Mouse (Mus musculus) CH12.LX (cell line): ENCODE measurements at regions not wholly inside any gene's neighbourhood (a gene's known extent, or its start where the extent isn't known, plus 50 kb on each side); places are given as distances from the start of the nearest gene placed in this dataset.

ENCODE experiments used
- CTCF ChIP-seq, 2 experiments: IDR thresholded peaks in 1 of 2; conservative IDR thresholded peaks in 1 of 2; 2 replicates each; pipeline ENCODE4 v1.5.1; 2011 to 2012; ENCODE audit warnings: low read depth in 2 of 2, low read length in 2 of 2, improper control_type of control experiment in 1 of 2, inconsistent platforms in 1 of 2, mild to moderate bottlenecking in 1 of 2, moderate library complexity in 1 of 2
- EP300 ChIP-seq: IDR thresholded peaks from 2 replicates; pipeline ENCODE4 v1.6.1; 2011; ENCODE audit warnings: low read length, improper control_type of control experiment
- MAX ChIP-seq: IDR thresholded peaks from 2 replicates; pipeline ENCODE4 v1.6.1; 2011; ENCODE audit warnings: low read length, improper control_type of control experiment
- TCF12 ChIP-seq: IDR thresholded peaks from 2 replicates; pipeline ENCODE4 v1.6.1; 2014; ENCODE audit warnings: low read depth, mild to moderate bottlenecking, inconsistent platforms, low read length, improper control_type of control experiment

- TF ChIP-seq CTCF (conservative IDR thresholded peaks at IDR 0.05 in 1 of 2, IDR thresholded peaks at IDR 0.05 in 1 of 2; ENCODE audit: low read depth in 2 of 2, low read length in 2 of 2) (no peak), EP300 (no peak), TCF12 (no peak), MAX (no peak)
These were observed 54.7 kb upstream of the Mycbp2 start for GRCm38 (mm10) chr14:103401280-103401679.
